Mouse (Mus musculus): ENCODE data around the gene Dvl1.

GRCm38 (mm10) chr4:155893212-155893690, 46.0 kb downstream of the Dvl1 start:
- TF ChIP-seq CTCF (conservative IDR thresholded peaks at IDR 0.05; ENCODE audit: insufficient read depth, insufficient read length, low read depth, low read length) (no peak), POLR2A (IDR thresholded peaks at IDR 0.05; ENCODE audit: low read depth, low read length) (no peak)

Measured in kidney, adult 2 months (tissue).